Mouse (Mus musculus) kidney, adult 2 months (tissue): ENCODE data around the gene Tssk6. TPM values are rescaled to one million over a fixed set of nuclear protein-coding genes. Genes with fewer than 3 reads are reported as not detected.

Experiments used
- DNase-seq: peaks from one replicate; pipeline ENCODE4 v3.0.0; 2021
- H3K27ac ChIP-seq: fragments of 200-500 bp; 2 replicates; pipeline ENCODE4 v1.5.1; 2012; ENCODE audit warnings: low read depth, low read length, control low read depth, inconsistent platforms; ENCODE audit not compliant: insufficient read depth
- H3K27me3 ChIP-seq: fragments of 200-500 bp; replicated peaks from 2 replicates; pipeline ENCODE4 v1.6.1; 2012; ENCODE audit warnings: mild to moderate bottlenecking, moderate library complexity, low read length, inconsistent platforms; ENCODE audit not compliant: control insufficient read depth, insufficient read depth
- H3K36me3 ChIP-seq: fragments of 200-500 bp; 2 replicates; pipeline ENCODE4 v1.6.1; 2012; ENCODE audit warnings: mild to moderate bottlenecking, moderate library complexity, low read length, inconsistent platforms; ENCODE audit not compliant: control insufficient read depth, insufficient read depth
- H3K4me1 ChIP-seq: fragments of 200-500 bp; 2 replicates; pipeline ENCODE4 v1.6.1; 2011; ENCODE audit warnings: low read length; ENCODE audit not compliant: control insufficient read depth, insufficient read depth
- H3K4me3 ChIP-seq: fragments of 200-500 bp; 2 replicates; pipeline ENCODE4 v1.5.1; 2011; ENCODE audit warnings: mild to moderate bottlenecking, low read depth, low read length, control low read depth; ENCODE audit not compliant: insufficient read depth
- CTCF ChIP-seq: fragments of 200-500 bp; conservative IDR thresholded peaks from 2 replicates; pipeline ENCODE4 v1.5.1; 2011; ENCODE audit warnings: low read depth, mild to moderate bottlenecking, control low read depth, low read length, moderate library complexity, mixed read lengths; ENCODE audit not compliant: insufficient read depth, insufficient read length
- POLR2A ChIP-seq: fragments of 200-500 bp; IDR thresholded peaks from one replicate; pipeline ENCODE4 v1.6.1; 2011; ENCODE audit warnings: low read depth, low read length, control low read depth
- WGBS: fragments of 180-500 bp; shearing (Covaris S2); methylation state at CpG from one replicate; pipeline ENCODE4 v1.1.7; 2018; 5-methylcytosine and 5-hydroxymethylcytosine counted together
- polyA plus RNA-seq: library from polyadenylated mRNA; depleted of rRNA; stranded (reverse); fragments of >200 nt; gene quantifications from 2 replicates; pipeline ENCODE4 v1.2.3, GENCODE M21; 2012

The Tssk6 gene
- polyA plus RNA-seq, 1 experiment: 1.3 TPM

- Histone ChIP-seq H3K27ac (no peak overlapping the region), H3K27me3 (no peaks in the 10 kb centered on the region), H3K4me1 (peaks cover 7% of the 10 kb centered on the region; the same call in 1 of the 2 replicates), H3K36me3 (no peaks in the 10 kb centered on the region), H3K4me3 (no peak overlapping the region)
- DNase-seq: peak; percentile 59
- TF ChIP-seq CTCF: no peak
- TF ChIP-seq POLR2A: no peak
Observed at GRCm38 (mm10) chr8:69926901-69927300, 24.9 kb downstream of the Tssk6 start.

- no peak overlapping the region for H3K27ac ChIP-seq
- no peak overlapping the region for H3K4me3 ChIP-seq
- H3K27me3 ChIP-seq: no peaks in the 10 kb centered on the region
- no peaks in the 10 kb centered on the region; the same call in 1 of the 2 replicates for H3K36me3 ChIP-seq
- DNase-seq: no peak
- WGBS: 37% methylated on average over 2 of the region's 2 CpGs
- H3K4me1 ChIP-seq: peaks cover 22% of the 10 kb centered on the region
- no peak for TF ChIP-seq POLR2A
- no peak for TF ChIP-seq CTCF
Observed at GRCm38 (mm10) chr8:69933811-69934210, 31.8 kb downstream of the Tssk6 start.

GRCm38 (mm10) chr8:69934582-69934981 is 32.6 kb downstream of the Tssk6 start:
- TF ChIP-seq CTCF (no peak), POLR2A (no peak)
- Histone ChIP-seq H3K27me3 (no peaks in the 10 kb centered on the region), H3K4me1 (peaks cover 28% of the 10 kb centered on the region), H3K27ac (0 out of 2 replicates have a peak overlapping the region, but pooled peaks have one; percentile 11), H3K36me3 (no peaks in the 10 kb centered on the region; the same call in 1 of the 2 replicates), H3K4me3 (no peak overlapping the region)
- no peak for DNase-seq
- 67% methylated on average over 5 of the region's 5 CpGs for WGBS

DNA sequence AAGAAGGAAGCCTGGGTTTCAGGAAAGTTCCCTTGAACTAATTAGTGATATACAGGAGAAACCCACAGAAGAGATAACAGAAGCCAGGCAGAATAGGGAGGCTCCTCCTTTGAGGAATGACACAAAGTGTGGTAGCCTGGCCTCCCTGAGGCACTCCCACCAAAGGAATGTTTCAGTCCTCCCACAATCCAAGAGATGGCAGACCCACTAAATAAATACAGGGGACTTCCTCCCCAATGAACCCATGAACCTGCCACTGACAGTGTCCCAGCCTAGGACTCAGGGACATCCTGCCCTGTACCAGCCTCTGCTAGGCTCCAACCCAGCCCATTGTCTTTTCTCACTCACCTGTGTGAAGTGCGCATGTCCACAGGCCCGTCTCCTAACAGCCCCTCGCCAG is 33.4 kb downstream of the Tssk6 start:
- H3K27me3 ChIP-seq: no peaks in the 10 kb centered on the region
- H3K4me3 ChIP-seq: no peak overlapping the region
- peak overlapping the region; percentile 35; the same call in 1 of the 2 replicates for H3K27ac ChIP-seq
- no peak for DNase-seq
- peaks cover 37% of the 10 kb centered on the region for H3K4me1 ChIP-seq
- H3K36me3 ChIP-seq: no peaks in the 10 kb centered on the region; the same call in 1 of the 2 replicates
- WGBS: 89% methylated on average over 3 of the region's 3 CpGs
- no peak for TF ChIP-seq CTCF
- TF ChIP-seq POLR2A: no peak

- H3K27me3 ChIP-seq: no peaks in the 10 kb centered on the region
- TF ChIP-seq POLR2A (no peak), CTCF (no peak)
- DNase-seq: peak; percentile 83
- H3K4me1 ChIP-seq: peaks cover 41% of the 10 kb centered on the region
- H3K4me3 ChIP-seq: no peak overlapping the region
- 48% methylated on average over 7 of the region's 7 CpGs for WGBS
- H3K27ac ChIP-seq: peak overlapping the region; percentile 35
- H3K36me3 ChIP-seq: no peaks in the 10 kb centered on the region; the same call in 1 of the 2 replicates
Observed at GRCm38 (mm10) chr8:69936050-69936794, 34.2 kb downstream of the Tssk6 start.

- H3K4me3 ChIP-seq: no peak overlapping the region
- H3K27ac ChIP-seq: peak overlapping the region; percentile 3; the same call in 1 of the 2 replicates
- H3K27me3 ChIP-seq: no peaks in the 10 kb centered on the region
- TF ChIP-seq CTCF (no peak), POLR2A (no peak)
- WGBS: 75% methylated on average over 3 of the region's 3 CpGs
- DNase-seq: no peak
- H3K36me3 ChIP-seq: no peaks in the 10 kb centered on the region; the same call in 1 of the 2 replicates
- H3K4me1 ChIP-seq: peaks cover 49% of the 10 kb centered on the region
Observed at GRCm38 (mm10) chr8:69937466-69937865, 35.5 kb downstream of the Tssk6 start.

DNA sequence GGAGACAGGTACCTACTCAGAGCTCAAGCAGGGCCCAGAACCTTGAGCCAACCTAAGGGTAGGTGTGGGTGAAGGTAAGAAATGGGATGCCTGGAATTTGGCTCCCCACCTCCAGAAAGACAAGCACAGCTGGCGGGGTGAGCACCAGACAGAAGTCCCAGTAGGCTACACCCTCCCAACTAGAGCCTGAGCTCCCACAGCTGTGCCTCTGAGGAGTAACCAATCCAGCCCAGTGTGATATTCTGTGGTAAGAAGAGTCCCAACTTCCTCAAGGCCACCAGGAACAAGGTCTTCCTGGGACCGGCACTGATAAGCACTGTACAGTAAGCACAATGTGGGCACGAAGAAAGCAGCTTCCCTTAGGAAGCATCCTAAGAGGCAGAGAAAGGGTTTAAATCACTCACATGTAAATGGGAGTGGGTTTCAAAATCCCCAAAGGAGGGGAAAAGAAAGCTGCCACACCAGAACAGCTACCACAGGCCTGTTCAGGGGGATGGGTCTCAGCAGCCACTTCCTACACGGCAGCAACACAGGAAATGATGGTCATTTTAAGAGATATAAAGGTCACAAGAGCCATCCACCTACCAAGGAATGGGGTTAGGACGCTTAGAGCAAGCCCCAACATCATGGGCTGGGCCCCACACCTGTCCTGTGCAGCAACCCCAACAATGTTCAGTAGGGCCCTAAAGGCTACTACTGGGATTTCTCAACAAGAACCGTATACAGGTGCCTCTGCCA is 36.4 kb downstream of the Tssk6 start:
- Histone ChIP-seq H3K27me3 (no peaks in the 10 kb centered on the region), H3K4me1 (peaks cover 49% of the 10 kb centered on the region), H3K36me3 (no peaks in the 10 kb centered on the region; the same call in 1 of the 2 replicates), H3K4me3 (no peak overlapping the region), H3K27ac (peak overlapping the region; percentile 47)
- TF ChIP-seq CTCF (no peak), POLR2A (no peak)
- DNase-seq: no peak
- 63% methylated on average over 6 of the region's 6 CpGs for WGBS
